Mouse (Mus musculus) left cerebral cortex, adult 2 months (tissue): ENCODE measurements at regions not wholly inside any gene's neighbourhood (a gene's known extent, or its start where the extent isn't known, plus 50 kb on each side); places are given as distances from the start of the nearest gene placed in this dataset.

Source experiments
- DNase-seq, 2 experiments: peaks; one replicate each; pipeline ENCODE4 v3.0.0; 2021 to 2022; ENCODE audit warnings: low spot score in 2 of 2, mixed read lengths in 1 of 2; ENCODE audit errors: extremely low spot score in 1 of 2
- H3K27ac ChIP-seq: fragments of 200-600 bp; 2 replicates; pipeline ENCODE4 v1.8.1; 2022
- H3K4me3 ChIP-seq: fragments of 200-600 bp; 2 replicates; pipeline ENCODE4 v1.8.1; 2022
- CTCF ChIP-seq: fragments of 200-600 bp; IDR thresholded peaks from 2 replicates; pipeline ENCODE4 v1.8.1; 2022; ENCODE audit warnings: antibody characterized with exemption, mild to moderate bottlenecking, moderate library complexity
- intact Hi-C: fragments of 180-260 bp; cut with DNase I; formaldehyde crosslinking; loops from one replicate; pipeline ENCODE4 v1.15.1; 2025

DNA sequence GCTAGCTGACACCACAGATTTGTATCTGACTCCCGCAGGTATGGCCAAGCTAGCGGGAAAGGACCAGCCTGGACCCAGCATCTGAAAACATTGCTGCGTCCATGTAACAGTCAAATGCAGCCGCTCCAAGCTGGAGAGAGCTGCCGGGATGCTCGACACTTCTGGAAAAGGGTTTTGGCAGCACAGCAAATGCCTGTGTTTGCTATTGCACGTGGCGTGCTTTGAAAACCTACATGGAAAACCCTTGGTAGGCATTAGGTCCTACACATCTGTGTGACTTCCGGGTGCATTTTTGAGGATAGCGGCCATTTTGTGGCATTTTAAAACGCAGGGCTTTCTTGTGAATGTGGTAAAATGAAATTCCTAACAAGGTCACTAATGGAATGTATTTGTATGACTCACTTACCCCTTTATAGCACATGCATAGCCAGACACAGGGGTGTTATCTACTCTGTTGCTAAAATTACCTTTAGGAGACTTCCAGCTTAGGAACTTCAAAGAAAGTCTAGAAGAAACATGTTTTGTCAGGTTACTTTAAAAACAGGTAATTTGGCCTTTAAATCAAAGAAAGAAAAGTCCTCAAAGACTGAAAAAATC lies 345.9 kb upstream of the Gm11114 start:
- intact Hi-C loops: no loop called here
- DNase-seq: no peak
- Histone ChIP-seq H3K4me3 (no peak overlapping the region), H3K27ac (no peak overlapping the region)
- TF ChIP-seq CTCF: no peak

DNA sequence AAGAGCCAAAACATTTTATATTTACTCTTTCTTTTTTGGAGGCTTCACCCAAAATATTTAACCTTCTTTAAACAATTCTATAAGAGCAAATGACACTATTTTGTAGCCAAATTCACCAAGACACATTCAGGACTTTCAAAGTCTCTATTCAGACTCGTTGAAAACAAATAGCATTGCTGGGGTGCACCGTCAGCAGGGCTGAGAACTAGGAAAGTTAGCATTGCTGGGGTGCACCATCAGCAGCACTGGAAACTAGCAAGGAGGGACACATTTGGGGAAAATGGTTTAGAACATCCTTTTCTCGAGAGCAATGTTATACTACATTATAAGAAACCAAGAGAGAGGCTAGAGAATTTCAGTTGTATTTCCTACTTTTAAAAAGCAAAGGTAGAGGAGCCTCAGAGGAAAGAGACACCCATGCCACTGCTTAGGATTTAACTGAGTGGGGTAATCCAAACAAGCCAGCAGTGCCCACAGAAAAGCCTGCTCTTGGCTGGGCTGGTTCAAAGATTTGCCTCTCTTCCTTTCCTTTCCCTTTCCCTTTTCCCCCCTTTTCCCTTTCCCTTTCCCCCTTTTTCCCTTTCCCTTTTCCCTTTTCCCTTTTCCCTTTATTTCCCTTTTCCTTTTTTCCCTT lies 342.5 kb upstream of the Gm11114 start:
- Histone ChIP-seq H3K27ac (no peak overlapping the region), H3K4me3 (no peak overlapping the region)
- intact Hi-C loops: no loop called here
- no peak for TF ChIP-seq CTCF
- DNase-seq: no peak

DNA sequence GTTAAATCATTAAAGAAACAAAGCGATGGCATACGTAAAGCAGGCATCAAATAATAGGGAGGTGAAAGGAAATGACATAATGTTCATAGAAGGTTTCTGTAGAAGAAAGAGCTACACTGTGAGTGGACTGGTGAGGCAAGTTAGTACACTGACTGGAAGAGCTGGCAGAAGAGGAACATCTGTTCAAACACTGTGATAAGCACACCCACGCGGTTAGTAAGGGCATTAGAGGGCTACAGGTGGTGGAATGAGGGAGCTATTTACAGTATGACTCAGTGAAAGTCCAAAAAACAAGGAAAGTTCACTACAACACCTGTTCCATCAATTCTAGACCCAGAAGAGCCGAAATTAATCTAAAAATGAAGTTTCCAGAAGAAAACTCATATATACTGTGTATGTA lies 335.1 kb upstream of the Gm11114 start:
- intact Hi-C loops: no loop called here
- DNase-seq: no peak
- no peak overlapping the region for H3K4me3 ChIP-seq
- TF ChIP-seq CTCF: no peak
- no peak overlapping the region for H3K27ac ChIP-seq

DNA sequence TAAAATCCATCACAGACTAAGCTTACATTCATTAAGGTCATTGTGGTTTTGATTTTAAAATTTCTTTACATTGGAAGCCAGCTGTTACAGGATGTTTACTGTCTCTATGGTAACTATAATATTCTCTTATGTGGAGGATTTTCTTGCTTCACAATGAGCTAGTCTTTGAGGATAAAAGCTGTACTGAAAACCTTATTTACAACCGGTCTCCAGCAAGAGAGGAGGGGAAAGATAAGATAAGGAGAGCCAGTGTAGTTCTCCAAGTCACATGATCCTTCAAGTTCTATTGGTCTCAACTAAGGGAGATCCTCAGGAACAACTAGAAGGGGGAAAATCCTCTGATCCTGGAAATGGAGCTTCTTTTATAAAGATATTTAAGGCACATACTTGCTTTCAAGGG lies 309.2 kb upstream of the Gm11114 start:
- DNase-seq: no peak
- Histone ChIP-seq H3K4me3 (no peak overlapping the region), H3K27ac (no peak overlapping the region)
- intact Hi-C loops: no loop called here
- TF ChIP-seq CTCF: no peak

DNA sequence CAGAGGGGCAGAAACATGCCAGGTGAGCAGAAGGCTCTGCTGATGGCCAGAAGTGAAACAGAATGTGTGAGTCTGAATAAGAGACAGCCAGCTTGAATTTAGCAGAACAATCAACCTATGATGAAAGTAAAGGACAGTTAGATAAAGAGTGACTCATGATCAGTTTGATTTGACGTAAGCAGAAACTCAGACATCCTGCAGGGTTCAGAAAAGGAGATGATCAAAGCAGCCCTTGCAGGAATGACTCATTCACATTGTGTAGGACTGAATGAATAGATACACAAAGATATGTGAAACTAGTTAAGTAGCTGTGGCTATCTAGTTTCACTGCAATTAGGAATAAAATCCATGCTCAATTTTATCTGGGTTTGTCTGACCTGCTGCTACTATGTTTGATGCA lies 301.2 kb upstream of the Gm11114 start:
- H3K4me3 ChIP-seq: no peak overlapping the region
- DNase-seq: no peak
- no peak overlapping the region for H3K27ac ChIP-seq
- TF ChIP-seq CTCF: no peak
- intact Hi-C loops: no loop called here

GRCm38 (mm10) chr9:85048112-85048978 lies 264.2 kb upstream of the Gm11114 start:
- no peak for TF ChIP-seq CTCF
- DNase-seq: no peak
- Histone ChIP-seq H3K4me3 (no peak overlapping the region), H3K27ac (no peak overlapping the region)
- intact Hi-C loops: no loop called here

GRCm38 (mm10) chr9:85052526-85052925 lies 260.0 kb upstream of the Gm11114 start:
- no peak for TF ChIP-seq CTCF
- H3K27ac ChIP-seq: no peak overlapping the region
- intact Hi-C loops: no loop called here
- no peak for DNase-seq
- no peak overlapping the region for H3K4me3 ChIP-seq

GRCm38 (mm10) chr9:85079975-85080374 lies 232.6 kb upstream of the Gm11114 start:
- no peak overlapping the region for H3K27ac ChIP-seq
- no peak for DNase-seq
- no peak overlapping the region for H3K4me3 ChIP-seq
- no peak for TF ChIP-seq CTCF
- intact Hi-C loops: no loop called here

DNA sequence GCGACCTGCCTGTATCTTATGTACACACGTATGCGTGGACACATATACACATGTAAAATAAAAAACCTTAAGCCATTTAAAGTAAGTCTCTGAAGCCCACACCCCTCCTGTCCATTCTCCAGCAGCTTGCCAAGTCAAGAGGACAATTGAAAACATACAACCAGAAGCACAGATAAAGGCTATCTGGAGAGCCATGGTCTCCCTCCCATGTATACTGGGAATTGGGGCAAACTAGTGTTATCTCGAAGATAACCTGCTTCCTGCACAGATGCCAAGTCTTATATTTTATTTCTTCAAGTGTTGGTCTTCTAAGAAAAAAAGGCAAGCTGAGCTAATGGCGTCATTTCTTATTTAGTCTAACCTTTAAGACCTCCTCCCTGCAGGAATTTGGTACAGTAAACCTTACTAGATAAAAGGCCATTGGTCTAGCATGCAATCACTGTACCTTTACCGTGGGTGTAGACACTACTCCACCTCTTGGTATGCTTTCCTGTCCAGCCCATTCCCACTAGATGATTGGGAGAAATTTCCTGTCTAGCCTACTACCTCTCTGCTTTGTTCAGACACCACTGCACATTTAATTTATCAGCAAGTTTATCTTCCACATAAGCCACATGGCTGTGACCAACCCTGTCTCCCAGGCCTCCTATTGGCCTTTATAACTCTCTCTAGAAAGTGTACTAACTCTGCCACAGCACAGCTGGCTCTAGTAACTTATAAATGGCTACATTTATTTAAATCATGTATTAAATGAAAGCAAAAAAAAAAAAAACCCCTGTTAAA lies 223.8 kb upstream of the Gm11114 start:
- TF ChIP-seq CTCF: no peak
- intact Hi-C loops: no loop called here
- H3K27ac ChIP-seq: no peak overlapping the region
- DNase-seq: no peak
- no peak overlapping the region for H3K4me3 ChIP-seq

DNA sequence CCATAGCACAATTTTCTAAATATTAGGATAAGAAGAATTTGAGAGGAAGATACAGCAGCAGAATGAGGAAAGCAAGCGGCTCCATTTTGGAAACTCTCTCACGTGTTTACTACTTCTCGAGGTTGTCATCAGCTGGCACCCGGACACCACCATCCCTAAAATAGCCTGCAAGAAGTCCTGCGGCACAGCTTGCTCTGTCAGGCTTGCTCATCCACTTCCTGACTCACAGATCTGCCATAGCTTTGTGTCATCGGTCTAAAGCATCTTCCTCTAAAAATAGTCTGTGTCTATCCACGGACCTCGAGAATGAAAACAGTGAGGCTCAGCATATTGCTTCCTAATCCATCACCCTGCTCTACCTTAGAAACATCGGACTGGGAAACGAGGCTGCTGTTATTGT lies 222.3 kb upstream of the Gm11114 start:
- TF ChIP-seq CTCF: no peak
- peak overlapping the region; percentile 19 for H3K4me3 ChIP-seq
- DNase-seq: peak; percentile 42 to 55
- H3K27ac ChIP-seq: no peak overlapping the region
- intact Hi-C loops: no loop called here

DNA sequence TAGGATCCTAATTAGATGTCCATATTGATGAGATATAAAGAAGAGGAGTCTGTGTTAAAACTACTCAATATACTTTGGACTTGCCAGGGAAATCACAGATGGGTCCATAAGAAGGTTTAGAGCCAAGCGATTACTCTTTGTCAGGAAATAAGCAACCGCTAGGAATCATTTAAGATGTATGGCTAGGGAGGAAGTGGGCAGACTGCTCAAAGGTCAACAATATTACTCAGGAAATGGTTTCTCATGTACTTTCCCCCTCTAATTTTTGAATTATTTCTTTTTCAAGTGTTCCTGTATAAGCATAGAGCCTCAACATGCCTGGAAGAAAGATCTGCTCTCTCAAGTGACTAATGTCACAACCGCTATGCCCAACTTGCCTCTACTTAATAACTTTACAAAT lies 217.3 kb upstream of the Gm11114 start:
- Histone ChIP-seq H3K4me3 (no peak overlapping the region), H3K27ac (no peak overlapping the region)
- TF ChIP-seq CTCF: no peak
- intact Hi-C loops: no loop called here
- no peak for DNase-seq

- no peak for TF ChIP-seq CTCF
- no peak for DNase-seq
- Histone ChIP-seq H3K27ac (no peak overlapping the region), H3K4me3 (no peak overlapping the region)
- intact Hi-C loops: no loop called here
Measured at GRCm38 (mm10) chr9:85096520-85096919, 216.1 kb upstream of the Gm11114 start.
